Mouse (Mus musculus) MEL (cell line): Measurements from ENCODE around the gene Nudt17.

Source experiments
- CTCF ChIP-seq, 3 experiments: IDR thresholded peaks in 2 of 3; conservative IDR thresholded peaks in 1 of 3; 2 replicates each; pipeline ENCODE4 v1.5.1; 2011 to 2012; ENCODE audit warnings: low read length in 3 of 3, low read depth in 2 of 3, mild to moderate bottlenecking in 2 of 3, improper control_type of control experiment in 1 of 3, inconsistent platforms in 1 of 3, mixed read lengths in 1 of 3, moderate library complexity in 1 of 3; ENCODE audit not compliant: control insufficient read depth in 1 of 3, insufficient read depth in 1 of 3, poor library complexity in 1 of 3, severe bottlenecking in 1 of 3
- EP300 ChIP-seq, 2 experiments: IDR thresholded peaks; 2 replicates each; pipeline ENCODE4 v1.6.1; 2011; ENCODE audit warnings: improper control_type of control experiment in 2 of 2, low read length in 2 of 2, low read depth in 1 of 2, mild to moderate bottlenecking in 1 of 2
- MAFK ChIP-seq: IDR thresholded peaks from 2 replicates; pipeline ENCODE4 v1.6.1; 2011; ENCODE audit warnings: low read depth, mild to moderate bottlenecking, low read length, improper control_type of control experiment, borderline replicate concordance
- SIN3A ChIP-seq: IDR thresholded peaks from 2 replicates; pipeline ENCODE4 v1.6.1; 2012; ENCODE audit warnings: low read length, improper control_type of control experiment, inconsistent platforms

DNA sequence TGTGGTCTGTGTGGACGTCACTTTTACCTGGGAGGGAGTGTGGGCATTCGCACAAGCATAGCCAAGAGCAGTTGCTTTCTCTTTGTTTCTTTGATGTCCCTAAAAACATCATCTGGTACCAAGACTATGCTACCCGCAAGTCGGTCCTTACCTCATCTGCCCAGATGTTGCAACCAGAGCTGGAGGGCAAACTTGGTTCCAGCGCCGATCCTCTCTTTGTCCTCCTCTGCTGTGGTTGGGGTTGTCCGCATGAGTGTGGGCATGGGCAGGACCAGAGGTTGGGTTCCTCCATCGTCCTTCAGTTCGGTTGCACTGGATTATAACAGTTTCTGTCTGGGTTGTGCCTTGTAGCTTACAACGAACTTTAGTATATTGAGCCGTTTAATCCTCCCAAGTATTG lies 2.1 kb downstream of the Nudt17 start:
- TF ChIP-seq EP300 (IDR thresholded peaks at IDR 0.05; ENCODE audit: low read depth in 1 of 2, low read length in 2 of 2) (no peak), CTCF (IDR thresholded peaks at IDR 0.05 in 2 of 3, conservative IDR thresholded peaks at IDR 0.05 in 1 of 3; ENCODE audit: control insufficient read depth in 1 of 3, insufficient read depth in 1 of 3, low read depth in 2 of 3, low read length in 3 of 3, poor library complexity in 1 of 3, severe bottlenecking in 1 of 3) (no peak), MAFK (no peak), SIN3A (no peak)
